Mouse (Mus musculus): ENCODE measurements around the gene Filip1l.

Gene Filip1l

DNA sequence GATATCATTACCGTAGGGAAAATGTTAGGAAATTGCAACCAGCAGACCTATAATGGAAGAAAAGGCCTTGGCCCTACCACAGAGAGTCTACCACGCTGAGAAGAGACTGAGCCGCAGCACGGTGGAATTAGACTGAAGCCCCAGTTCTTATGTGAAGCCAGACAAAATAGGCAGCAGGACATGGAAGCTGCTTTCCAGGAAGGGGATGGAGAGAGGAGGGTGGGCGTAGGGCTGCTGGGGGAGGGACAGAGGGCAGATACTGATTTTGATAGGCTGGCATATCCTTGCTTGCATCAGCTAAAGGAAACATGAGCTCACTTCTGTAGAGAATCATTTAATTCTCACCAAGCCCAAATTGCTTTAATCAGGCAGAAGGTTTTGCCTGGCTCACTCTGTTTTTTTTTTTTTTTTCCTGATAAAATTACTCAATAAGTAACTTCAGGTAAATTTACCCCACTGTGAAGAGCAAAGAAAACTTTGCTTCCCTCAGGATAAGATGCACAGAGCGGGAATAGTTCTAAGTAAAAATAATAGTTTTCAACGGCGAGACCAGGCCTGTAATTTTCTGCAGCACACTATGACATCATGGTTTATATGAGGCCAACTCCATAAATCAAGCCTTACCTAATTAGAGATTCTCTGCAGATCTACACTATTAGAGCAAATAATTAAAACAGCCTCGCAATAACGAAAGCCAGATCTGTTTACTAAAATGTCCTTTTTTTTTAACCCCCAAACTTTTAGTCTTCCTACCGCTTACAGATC lies 84.8 kb downstream of the Filip1l start:
- DNase-seq, result no peak

GRCm38 (mm10) chr16:57438288-57438685 lies 85.4 kb downstream of the Filip1l start:
- no peak for DNase-seq

- no peak for DNase-seq
These were observed 86.3 kb downstream of the Filip1l start for GRCm38 (mm10) chr16:57439206-57439605.

DNA sequence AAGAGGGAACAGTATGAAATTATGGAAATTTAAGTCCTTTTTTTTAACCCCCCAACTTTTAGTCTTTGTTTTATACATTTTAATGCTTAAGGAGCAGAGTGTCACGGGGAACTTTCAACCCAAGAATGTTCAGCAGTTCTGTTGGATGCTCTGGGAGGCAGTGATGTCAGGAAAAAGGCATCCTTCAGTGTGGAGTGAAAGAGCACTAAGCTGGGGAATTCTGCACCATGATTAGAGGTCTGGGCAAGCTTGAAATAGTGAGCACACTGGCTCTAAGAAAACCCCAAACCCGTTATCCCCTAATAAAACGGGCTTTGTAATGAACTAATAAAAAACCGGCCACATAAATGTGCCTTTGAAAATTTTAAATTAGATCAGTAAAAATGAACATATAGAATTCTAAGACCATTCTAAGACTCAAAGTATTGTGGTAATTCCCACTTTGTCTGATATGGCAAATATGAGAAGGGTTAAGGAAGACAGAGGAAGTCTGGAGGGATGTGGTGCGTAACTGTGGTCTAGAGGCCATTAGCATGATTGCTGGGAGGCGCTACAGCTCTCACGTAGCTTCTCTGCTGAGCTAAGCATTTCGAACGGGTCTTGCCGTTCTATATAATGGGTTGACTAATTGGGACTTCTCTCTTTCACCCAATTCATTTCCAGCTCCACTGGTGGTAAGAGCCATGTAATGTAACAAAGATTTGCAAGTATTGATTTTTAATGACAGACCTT lies 88.0 kb downstream of the Filip1l start:
- no peak for DNase-seq

GRCm38 (mm10) chr16:57445096-57446094 lies 92.5 kb downstream of the Filip1l start:
- no peak for DNase-seq

DNA sequence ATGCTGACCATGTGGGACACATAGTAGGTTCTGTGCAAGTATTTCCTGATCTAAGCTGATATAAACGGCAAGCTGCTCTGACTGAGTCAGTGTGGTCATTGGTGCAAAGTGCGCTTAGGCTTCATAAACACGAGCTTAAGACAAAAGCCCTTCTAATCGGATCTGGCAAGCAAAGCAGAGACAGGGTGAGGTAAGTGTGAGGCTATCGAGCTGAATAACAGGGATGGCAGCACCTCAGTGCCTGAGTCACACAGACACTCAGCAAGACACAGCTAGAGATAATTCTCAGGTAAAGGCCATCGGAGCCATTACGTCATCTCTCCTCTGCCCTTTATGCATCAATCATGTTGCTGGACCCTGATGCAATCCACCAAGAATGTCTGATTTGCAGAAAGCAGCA lies 100.1 kb downstream of the Filip1l start:
- no peak for DNase-seq

DNA sequence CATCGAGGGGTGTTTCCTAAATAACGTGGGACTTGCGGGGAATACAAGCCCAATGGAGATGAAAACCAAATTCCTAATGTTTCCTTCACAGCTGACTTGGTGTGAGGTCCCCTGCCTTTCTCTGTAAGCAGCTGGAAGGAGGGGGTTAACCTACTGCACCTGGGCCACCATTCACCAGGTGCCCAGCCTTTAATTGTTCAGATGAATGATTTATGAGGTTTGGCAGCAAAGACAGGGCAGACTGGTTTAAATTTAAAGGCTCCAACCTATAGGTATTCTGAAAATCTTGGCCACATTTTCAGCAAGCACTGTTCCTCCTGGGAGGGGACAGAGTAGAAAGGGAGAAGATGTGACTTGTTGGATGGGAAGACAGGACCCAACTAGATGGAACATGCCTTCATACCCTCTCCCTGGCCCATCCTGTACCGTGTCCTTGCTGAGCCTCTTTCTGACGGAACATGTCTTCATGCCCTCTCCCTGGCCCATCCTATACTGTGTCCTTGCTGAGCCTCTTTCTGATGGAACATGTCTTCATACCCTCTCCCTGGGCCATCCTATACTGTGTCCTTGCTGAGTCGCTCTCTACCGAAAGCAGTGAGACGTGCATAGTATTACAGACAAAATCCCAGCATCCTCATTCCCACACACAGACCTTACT lies 101.3 kb downstream of the Filip1l start:
- no peak for DNase-seq

DNA sequence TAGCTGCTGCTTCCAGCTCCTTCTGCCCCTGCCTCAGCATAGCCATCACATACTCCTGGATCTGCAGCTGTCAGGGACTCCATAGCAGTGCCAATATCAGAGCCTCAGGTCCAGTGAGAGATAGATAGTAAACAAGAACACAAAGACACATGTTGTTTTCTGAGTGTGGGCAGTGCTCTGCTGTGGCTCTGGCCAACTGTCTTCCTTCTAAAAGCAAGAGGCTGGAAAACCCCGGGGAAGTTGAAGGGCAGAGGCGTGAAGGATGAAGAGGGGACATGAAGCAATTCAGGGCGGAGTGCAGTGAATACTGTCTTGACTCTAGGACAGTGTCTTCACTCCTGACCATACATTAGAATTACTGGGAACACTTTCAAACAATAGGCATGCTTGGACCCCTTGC lies 102.7 kb downstream of the Filip1l start:
- no peak for DNase-seq

DNA sequence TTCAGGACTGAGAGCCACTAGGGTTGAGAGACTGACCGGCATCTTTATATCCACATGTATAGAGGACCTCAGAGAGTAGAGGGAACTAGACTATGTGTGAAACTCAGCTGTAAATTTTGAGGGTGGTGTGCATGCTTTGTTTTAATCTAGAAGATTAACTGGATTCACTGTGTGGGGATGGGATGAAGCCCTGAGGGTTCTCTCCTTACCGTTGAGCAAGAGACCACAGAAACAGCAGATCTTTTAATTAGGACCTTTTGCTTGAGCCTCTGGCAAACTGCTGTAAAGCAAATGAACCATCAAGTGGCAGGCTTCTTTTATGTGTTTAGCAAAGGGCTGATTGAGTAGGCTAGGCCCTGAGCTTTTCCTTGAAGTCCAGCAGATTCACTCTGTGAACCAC lies 103.1 kb downstream of the Filip1l start:
- no peak for DNase-seq

DNA sequence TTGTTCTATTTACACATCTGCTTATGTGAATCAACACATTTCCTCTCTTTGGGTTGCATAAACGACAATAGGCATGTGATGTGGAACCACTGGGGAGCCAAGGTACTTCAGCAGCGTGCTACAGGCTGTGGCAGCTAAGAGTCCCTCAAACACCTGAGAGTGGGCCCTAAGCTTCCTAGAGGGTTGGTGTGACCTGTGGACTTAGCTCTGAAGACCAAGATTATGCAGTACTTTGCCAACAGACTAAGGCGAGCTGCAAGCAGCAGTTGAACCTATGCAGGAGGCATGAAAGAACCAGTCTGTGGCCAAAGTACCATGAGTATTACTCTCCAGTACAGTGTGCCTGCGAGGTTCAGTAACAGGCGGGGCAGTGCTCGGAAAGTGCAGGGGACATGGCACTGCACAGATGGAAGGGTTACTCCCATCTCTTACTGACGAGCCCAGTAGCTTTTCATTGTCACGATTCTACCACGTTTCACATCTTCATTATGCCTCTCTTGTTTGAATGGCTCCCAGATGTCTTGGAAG lies 112.6 kb downstream of the Filip1l start:
- DNase-seq, result no peak

DNA sequence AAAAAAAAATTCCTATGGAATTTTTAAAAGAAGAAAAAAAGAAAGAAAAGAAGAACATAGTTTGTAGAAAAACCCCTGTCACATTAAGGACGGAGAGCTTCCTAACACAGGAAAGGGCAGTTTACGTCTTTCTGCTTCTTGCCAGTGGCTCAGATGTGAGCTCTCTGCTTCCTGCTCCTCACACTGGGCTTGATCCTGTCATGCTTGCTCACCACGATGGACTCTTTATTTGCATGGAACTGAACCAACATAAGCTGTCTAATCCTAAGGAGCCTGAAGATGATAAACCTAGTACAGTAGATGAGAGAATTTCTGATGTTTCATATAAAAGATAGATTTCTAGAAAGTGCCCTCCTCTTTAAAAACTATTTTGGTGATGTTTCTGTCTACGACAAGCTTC lies 116.4 kb downstream of the Filip1l start:
- no peak for DNase-seq

- no peak for DNase-seq
These were observed 117.0 kb downstream of the Filip1l start for GRCm38 (mm10) chr16:57469869-57470268.

DNA sequence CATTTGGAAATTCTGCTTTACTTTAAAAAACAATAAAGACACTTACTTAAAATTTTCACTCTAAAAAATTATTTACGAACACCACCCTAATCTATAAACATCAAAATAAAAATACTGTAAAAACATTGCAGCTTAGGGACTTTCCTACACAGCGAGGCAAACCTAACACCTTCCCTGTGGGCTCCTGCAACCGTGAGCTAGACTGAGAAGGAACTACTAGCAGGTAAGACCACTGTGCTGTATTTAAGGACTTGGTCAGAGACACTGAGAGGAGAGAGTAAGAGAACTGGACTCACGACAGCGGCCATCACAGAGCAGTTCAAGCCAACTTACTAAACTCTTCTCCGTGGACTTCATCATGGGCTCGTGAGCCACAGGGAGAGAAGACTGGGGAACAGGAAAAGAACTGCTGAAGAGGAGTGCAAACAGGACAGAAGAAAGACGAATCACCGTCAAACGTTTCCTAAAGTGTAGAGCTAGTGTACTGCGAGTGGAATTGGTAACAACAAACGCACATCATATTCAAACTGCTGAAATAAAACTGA lies 117.5 kb downstream of the Filip1l start:
- DNase-seq, result peak; percentile 23

DNA sequence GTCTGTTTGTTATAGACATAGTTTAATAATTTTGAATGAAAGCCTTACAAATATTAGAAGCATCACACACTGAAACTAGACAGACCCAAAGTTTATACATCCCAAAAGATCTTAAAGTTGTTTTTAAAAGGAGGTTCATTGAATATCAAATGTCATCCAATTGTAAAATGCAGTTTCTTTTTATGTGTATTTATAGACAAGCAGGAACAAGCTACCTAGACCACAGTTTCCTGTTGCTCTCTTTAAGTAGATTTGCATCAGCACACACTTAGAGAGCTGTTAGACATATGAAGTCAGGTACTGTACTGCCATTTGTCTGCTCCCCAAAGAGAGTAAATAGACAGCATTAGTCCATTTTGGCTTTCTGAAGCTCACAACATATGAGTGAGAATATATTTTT lies 118.2 kb downstream of the Filip1l start:
- no peak for DNase-seq

DNA sequence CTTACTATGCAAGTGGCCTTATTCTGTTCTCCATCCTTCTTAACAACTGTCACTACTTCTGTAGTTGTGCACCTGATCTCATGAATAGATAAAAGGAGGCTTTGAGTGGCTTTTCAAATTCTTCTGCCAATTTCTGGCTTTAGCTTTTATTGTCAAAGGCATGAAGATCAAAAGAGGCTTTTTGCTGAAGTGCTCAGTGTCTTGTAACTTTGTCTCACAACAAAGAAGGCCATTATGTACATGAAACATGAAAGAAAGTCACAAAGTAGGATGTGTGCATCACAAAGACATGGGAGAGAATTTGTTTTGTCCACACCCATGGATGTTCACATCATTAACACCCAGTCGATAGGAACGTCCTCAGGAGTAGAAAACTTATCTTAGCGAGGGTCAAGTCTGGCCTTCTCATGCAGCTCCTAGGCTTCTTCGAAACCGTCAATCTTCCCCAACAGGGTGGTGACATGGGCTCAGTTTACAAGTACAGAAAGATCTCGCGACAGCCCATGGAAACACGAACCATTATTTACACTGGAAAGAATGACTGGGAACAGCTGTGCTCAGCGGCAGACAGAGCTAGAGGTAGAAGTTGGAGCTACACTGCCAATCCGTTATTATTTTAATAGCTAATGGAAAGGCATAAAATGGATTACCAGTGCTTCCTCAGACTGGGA lies 120.7 kb downstream of the Filip1l start:
- DNase-seq, result no peak

- DNase-seq, result no peak
These were observed 125.6 kb downstream of the Filip1l start for GRCm38 (mm10) chr16:57478451-57478850.

- no peak for DNase-seq
These were observed 126.9 kb downstream of the Filip1l start for GRCm38 (mm10) chr16:57479776-57480175.

DNA sequence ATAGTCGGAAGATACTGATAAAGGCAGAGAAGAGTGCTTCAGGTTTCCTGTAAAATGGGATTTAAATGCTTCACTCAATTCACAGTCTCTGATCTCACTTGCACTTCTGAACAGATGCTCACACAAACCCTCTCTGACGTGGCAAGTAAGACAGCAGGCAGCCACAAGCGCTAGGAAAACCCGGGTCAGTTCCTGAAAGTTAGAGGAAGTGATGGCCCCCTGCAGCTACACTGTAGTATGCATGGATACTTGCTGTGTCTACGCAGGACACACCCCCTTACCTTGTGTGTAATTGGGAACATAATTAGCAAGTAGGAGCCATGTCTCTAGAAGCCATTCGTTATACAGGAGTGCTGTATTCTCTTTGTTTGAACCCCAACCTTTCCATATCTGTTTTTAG lies 129.4 kb downstream of the Filip1l start:
- DNase-seq, result no peak

GRCm38 (mm10) chr16:57482911-57483310 lies 130.0 kb downstream of the Filip1l start:
- no peak for DNase-seq

- DNase-seq, result no peak
These were observed 130.6 kb downstream of the Filip1l start for GRCm38 (mm10) chr16:57483503-57483902.

- DNase-seq, result no peak
These were observed 131.3 kb downstream of the Filip1l start for GRCm38 (mm10) chr16:57484043-57484795.

Measured in thymus, postnatal 25 days (tissue).